Mouse (Mus musculus): ENCODE measurements at regions not wholly inside any gene's neighbourhood (a gene's known extent, or its start where the extent isn't known, plus 50 kb on each side); places are given as distances from the start of the nearest gene placed in this dataset.

DNA sequence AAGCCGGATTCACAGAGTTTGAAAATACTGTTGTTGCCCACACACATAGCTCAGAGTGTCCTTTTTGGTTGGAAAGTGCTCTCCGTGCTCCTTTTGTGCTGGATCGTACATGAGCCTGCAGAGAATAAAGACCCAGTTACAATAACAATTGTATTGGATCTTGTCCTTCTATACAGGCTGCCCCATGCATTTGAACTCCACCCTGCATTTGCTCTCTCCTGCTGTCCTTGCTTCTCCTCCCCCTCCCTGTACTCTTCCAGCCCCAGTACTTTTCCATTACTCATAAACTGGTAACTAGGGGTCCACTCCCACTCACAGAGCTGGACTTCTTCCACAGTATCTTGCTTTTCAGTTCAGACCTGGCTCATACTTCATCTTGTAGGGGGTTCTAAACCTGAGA, 86.5 kb upstream of the Chmp2b start:
- TF ChIP-seq CTCF (IDR thresholded peaks at IDR 0.05; ENCODE audit: borderline replicate concordance, extremely low read depth, insufficient read depth, insufficient read length) (no peak), POLR2A (IDR thresholded peaks at IDR 0.05; ENCODE audit: borderline replicate concordance, extremely low read depth, insufficient read depth, insufficient read length, poor library complexity, severe bottlenecking) (no peak)

Data from brain, embryonic 14.5 days (tissue).